Mouse (Mus musculus): ENCODE data around the gene Gzme.
"Not testable (repeated sequence)": the region's sequence is repeated elsewhere in the genome, so short reads cannot be mapped to it uniquely, and the experiment has no call there.

Gene Gzme

GRCm38 (mm10) chr14:56120525-56120924 lies at the start of gene Gzme:
Gene Gzme (minus strand): TSS chr14:56120625.
- in situ Hi-C loops (cut with MseI, MboI) = no loop called here

GRCm38 (mm10) chr14:56168009-56168408 lies 47.6 kb upstream of the Gzme start:
- in situ Hi-C loops (cut with MseI, MboI) = no loop called here

DNA sequence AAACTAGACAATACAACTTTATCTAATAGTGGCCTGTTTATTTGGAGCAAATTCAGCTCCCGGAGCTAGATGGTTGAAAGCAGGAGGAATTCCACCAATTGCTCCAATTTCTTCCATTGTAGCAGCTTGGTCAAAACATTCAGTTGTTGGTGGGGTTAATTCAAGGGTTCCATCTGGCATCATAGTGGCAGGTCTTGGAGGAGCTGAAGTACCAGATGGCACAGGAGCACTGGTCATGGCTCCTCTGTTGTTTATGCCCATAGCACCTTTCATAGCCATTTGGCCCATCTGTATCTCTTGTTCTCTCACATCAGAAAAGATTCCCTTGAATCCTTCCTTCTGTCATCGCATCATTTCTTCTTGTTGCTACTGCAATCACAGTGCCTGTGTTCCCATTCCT lies 41.7 kb upstream of the Gzme start:
- in situ Hi-C loops (cut with MseI, MboI) = no loop called here

DNA sequence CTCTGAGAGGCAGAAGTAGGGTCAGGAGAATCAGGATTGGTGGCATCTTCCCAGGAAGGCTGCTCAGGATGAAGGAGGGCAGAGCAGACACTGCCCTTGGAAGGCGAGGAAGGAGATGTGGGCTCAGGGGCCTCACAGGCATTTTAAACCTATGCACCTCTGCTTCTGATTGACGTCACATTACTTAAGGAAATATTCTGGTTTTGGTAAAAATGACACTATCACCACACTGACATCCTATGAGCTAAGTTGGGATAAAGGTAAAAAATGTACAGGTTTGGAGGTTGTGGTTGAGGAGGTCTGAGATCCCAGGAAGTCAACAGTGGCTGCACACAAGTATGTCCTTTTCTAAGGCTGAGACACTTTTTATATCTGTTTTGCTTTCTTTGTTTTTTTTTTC lies 39.1 kb upstream of the Gzme start, which contains the start of gene Gzmg:
Gene Gzmg, minus strand, starts transcription at position 101 of the 400 bp plus-strand sequence.
- in situ Hi-C loops (cut with MseI, MboI) = not testable (repeated sequence)

DNA sequence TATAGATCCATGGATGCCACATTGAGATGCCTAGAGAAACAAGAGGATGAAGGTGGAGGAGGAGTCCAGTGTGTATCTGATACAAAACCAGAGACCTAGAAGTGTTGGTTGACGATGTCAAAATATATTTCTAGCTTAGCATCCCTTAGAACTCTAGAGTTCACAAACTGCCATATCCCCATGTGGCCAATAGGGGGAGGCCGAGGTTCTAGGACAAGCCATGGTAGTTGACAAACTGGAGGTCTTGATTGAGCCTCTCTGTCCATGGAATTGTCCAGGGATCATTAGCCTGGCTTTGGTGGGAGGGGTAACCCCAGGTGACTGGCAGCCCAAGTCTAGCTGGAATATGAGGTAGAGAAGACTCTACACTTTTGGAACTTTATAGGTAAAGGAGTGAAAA lies 34.9 kb upstream of the Gzme start:
- in situ Hi-C loops (cut with MseI, MboI) = no loop called here

GRCm38 (mm10) chr14:56133675-56134074 lies 13.2 kb upstream of the Gzme start:
- in situ Hi-C loops (cut with MseI, MboI) = not testable (repeated sequence)

DNA sequence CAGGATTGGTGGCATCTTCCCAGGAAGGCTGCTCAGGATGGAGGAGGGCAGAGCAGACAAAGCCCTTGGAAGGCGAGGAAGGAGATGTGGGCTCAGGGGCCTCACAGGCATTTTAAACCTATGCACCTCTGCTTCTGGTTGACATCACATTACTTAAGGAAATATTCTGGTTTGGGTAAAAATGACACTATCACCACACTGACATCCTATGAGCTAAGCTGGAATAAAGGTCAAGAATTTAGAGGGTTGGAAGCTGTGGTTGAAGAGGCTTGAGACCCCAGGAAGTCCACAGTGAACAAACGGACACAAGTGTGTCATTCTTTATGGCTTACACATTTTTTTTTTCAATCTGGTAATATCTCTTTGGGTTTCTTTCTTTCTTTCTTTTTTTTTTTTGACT lies 12.1 kb upstream of the Gzme start, which contains the start of gene Gzmd:
Gene Gzmd, minus strand, starts transcription at position 101 of the 400 bp plus-strand sequence.
- in situ Hi-C loops (cut with MseI, MboI) = not testable (repeated sequence)

DNA sequence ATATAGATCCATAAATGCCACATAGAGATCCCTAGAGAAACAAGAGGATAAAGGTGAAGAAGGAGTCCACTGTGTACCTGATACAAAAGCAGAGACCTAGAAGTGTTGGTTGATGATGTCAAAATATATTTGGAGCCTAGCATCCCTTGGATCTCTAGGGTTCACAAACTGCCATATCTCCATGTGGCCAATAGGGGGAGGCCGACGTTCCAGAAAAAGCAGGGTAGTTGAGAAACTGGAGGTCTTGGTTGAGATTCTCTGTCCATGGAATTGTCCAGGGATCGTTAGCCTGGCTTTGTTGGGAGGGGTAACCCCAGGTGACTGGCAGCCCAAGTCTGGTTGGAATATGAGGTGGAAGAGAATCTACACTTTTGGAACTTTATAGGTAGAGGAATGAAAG lies 7.9 kb upstream of the Gzme start:
- in situ Hi-C loops (cut with MseI, MboI) = no loop called here

GRCm38 (mm10) chr14:56123516-56123915 lies 3.1 kb upstream of the Gzme start:
- in situ Hi-C loops (cut with MseI, MboI) = no loop called here

DNA sequence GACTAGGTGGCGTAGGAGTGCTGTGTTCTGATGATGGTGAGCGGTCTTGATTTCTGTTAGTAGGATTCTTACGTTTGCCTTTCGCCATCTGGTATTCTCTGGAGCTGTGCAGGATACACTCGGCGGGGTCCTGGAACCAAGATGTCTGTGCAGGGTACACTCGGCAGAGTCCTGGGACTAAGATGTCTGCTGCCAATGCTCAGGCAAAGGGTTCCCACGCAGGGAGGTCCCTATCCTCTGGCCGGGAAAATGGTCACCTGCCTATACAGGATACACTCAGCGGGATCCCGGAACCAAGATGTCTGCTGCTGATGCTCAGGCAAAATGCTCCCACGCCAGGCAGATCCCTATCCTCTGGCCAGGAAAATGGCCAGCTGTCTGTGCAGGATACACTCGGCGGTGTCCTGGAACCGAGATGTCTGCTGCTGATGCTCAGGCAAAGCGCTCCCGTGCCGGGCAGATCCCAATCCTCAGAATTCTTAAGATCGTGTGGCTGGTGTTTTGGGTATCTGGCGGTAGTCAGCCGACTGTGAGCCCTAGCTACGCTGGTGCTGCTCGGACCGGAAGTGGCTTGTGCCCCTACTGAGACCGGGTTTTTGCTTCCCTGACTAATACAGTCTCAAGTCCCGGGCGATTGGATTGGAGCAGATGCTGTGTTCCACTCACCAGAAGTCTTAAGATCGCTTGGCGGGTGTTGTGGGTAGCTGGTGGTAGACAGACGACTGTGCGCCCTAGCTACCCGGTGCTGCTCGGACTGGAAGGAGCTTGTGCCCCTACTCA lies 4.7 kb downstream of the Gzme start:
- in situ Hi-C loops (cut with MseI, MboI) = not testable (repeated sequence)

- in situ Hi-C loops (cut with MseI, MboI) = no loop called here
Measured at GRCm38 (mm10) chr14:56105447-56106180, 14.8 kb downstream of the Gzme start.

- in situ Hi-C loops (cut with MseI, MboI) = no loop called here
Measured at GRCm38 (mm10) chr14:56105016-56105415, 15.4 kb downstream of the Gzme start.

GRCm38 (mm10) chr14:56103452-56103851 lies 17.0 kb downstream of the Gzme start:
- in situ Hi-C loops (cut with MseI, MboI) = no loop called here

DNA sequence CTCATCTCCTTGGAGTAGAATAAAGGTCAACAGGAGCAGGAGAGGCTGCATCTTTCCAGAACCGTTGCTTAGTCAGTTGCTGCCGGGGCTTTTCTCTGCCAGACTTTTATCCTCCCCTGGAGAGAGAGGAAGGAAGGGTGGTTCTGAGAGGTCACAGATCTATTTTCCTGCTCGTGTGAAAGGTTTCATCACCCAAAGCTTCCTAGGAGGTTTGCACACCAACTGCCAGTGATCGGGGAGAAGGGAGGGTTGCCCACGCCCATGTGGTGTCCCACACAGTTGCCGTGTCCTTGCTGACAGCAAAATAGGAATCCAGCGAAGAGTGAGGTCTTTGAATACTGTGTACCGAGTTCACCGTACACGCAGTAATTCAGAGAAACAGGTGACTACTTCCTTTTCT lies 18.0 kb downstream of the Gzme start, which contains the start of gene Ctsg:
Gene Ctsg, minus strand, starts transcription at position 189 of the 400 bp plus-strand sequence.
- in situ Hi-C loops (cut with MseI, MboI) = no loop called here

GRCm38 (mm10) chr14:56098940-56099339 lies 21.5 kb downstream of the Gzme start:
- in situ Hi-C loops (cut with MseI, MboI) = no loop called here

- in situ Hi-C loops (cut with MseI, MboI) = no loop called here
Measured at GRCm38 (mm10) chr14:56097597-56097996, 22.8 kb downstream of the Gzme start.

- in situ Hi-C loops (cut with MseI, MboI) = no loop called here
Measured at GRCm38 (mm10) chr14:56093353-56093752, 27.1 kb downstream of the Gzme start.

- in situ Hi-C loops (cut with MseI, MboI) = no loop called here
Measured at GRCm38 (mm10) chr14:56086711-56087110, 33.7 kb downstream of the Gzme start.

GRCm38 (mm10) chr14:56085167-56085566 lies 35.3 kb downstream of the Gzme start, which contains the start of gene Mcpt8:
Gene Mcpt8 (minus strand): TSS chr14:56085273.
- in situ Hi-C loops (cut with MseI, MboI) = no loop called here

DNA sequence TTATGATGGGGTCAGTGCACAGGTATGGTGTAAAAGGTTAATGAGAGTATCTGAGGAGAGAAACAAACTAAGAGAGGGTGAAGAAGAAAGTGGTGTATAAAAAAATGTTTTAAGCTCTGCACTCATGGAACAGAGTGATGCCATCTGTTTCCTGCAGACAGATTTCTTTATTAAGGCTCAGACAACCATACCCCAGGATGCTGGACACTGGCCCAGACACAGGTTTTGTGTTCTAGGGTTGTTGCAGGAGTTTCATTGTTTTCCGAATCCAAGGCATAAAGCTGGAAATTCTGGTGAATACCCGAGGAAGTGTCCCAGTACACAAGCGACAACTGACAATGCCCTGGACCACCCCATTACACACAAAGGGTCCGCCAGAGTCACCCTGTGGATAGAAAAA lies 38.4 kb downstream of the Gzme start:
- in situ Hi-C loops (cut with MseI, MboI) = no loop called here
